Mouse (Mus musculus) lung, embryonic 14.5 days (tissue): ENCODE data around the gene Xirp2. TPM values are rescaled to one million over a fixed set of nuclear protein-coding genes. Genes with fewer than 3 reads are reported as not detected.

Experiments used
- ATAC-seq: fragments of 200-750 bp; cut with Nextera tagmentation; 2 replicates; pipeline ENCODE4 v1.8.0; 2017; ENCODE audit warnings: mild to moderate bottlenecking, moderate TSS enrichment, moderate library complexity; ENCODE audit not compliant: insufficient read depth
- DNase-seq: peaks from one replicate; pipeline ENCODE4 v3.0.0-alpha.2; 2015
- H3K27ac ChIP-seq: fragments of 300-500 bp; sonication (generic); 2 replicates; pipeline ENCODE4 v1.5.1; 2014; ENCODE audit warnings: low read depth, mild to moderate bottlenecking, moderate library complexity
- H3K27me3 ChIP-seq: fragments of 300-500 bp; sonication (generic); 2 replicates; pipeline ENCODE4 v1.6.1; 2014; ENCODE audit warnings: low read length, control low read depth; ENCODE audit not compliant: insufficient read depth
- H3K36me3 ChIP-seq: fragments of 300-500 bp; sonication (generic); 2 replicates; pipeline ENCODE4 v1.6.1; 2014; ENCODE audit warnings: control low read depth; ENCODE audit not compliant: insufficient read depth
- H3K4me1 ChIP-seq: fragments of 300-500 bp; sonication (generic); 2 replicates; pipeline ENCODE4 v1.6.1; 2014; ENCODE audit warnings: antibody characterized with exemption, control low read depth; ENCODE audit not compliant: insufficient read depth
- H3K4me2 ChIP-seq: fragments of 300-500 bp; sonication (generic); 2 replicates; pipeline ENCODE4 v1.6.1; 2014; ENCODE audit warnings: mild to moderate bottlenecking
- H3K4me3 ChIP-seq: fragments of 300-500 bp; sonication (generic); 2 replicates; pipeline ENCODE4 v1.5.1; 2014; ENCODE audit warnings: low read depth, low read length
- H3K9ac ChIP-seq: fragments of 300-500 bp; sonication (generic); 2 replicates; pipeline ENCODE4 v1.6.1; 2014
- H3K9me3 ChIP-seq: fragments of 300-500 bp; sonication (generic); 2 replicates; pipeline ENCODE4 v1.6.1; 2016; ENCODE audit warnings: low read depth, low read length, control low read depth
- CTCF ChIP-seq: IDR thresholded peaks from 2 replicates; pipeline ENCODE4 v1.5.1; 2016; ENCODE audit warnings: antibody characterized with exemption, low read depth
- WGBS: fragments of 180-500 bp; shearing (Covaris S2); extraction: QIAGEN DNeasy Blood & Tissue Kit; methylation state at CpG from one replicate; pipeline ENCODE4 v1.1.7; 2014; 5-methylcytosine and 5-hydroxymethylcytosine counted together
- polyA plus RNA-seq: library from polyadenylated mRNA; unstranded; fragments of >200 nt; fragmentation: Nextera tagmentation; extraction: Ambion mirVana; gene quantifications from 2 replicates; pipeline ENCODE4 v1.2.1, GENCODE M21; 2014

Gene Xirp2
- polyA plus RNA-seq, 1 experiment from 2014 or later, result not detected

DNA sequence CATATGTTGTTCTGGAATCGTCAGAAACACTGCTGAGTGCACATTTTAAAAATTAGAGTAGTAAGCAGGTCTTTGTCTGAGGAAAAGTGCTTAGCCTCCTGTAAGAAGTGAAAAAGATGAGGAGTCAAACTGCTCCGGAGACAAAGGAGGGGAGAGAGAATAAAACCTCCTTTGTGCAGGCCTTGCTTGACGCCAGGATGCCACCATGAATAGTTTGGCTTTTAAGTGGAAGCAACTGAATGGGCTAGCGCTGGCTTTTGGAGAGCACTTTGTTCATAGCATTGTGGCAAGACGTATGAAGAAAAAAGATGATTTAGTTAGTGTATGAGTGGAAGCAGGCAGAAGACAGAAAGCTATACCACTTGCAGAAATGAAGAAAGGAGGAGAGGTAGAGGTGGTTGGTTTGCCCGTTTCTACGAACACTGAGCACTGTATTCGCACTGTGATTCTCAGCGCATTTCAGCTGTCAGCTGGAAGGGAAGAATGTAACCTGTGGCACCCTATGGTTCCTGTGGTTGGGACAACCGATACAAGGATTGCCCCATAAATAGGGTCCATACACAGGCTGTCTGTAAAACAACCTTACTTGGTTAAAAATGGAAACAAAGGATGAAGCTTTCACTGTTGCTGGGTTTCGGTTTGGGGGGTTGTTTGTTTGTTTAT lies 42.8 kb downstream of the Xirp2 start:
- no peak for TF ChIP-seq CTCF
- no peaks in the 10 kb centered on the region for H3K9me3 ChIP-seq
- no peaks in the 10 kb centered on the region for H3K4me1 ChIP-seq
- H3K9ac ChIP-seq, result no peak overlapping the region
- no peak for DNase-seq
- no peak overlapping the region for H3K4me2 ChIP-seq
- no peak overlapping the region for H3K4me3 ChIP-seq
- no peak overlapping the region for H3K27ac ChIP-seq
- 73% methylated on average over 11 of the region's 11 CpGs for WGBS
- no peaks in the 10 kb centered on the region for H3K27me3 ChIP-seq
- no peaks in the 10 kb centered on the region for H3K36me3 ChIP-seq
- ATAC-seq, result no peak

DNA sequence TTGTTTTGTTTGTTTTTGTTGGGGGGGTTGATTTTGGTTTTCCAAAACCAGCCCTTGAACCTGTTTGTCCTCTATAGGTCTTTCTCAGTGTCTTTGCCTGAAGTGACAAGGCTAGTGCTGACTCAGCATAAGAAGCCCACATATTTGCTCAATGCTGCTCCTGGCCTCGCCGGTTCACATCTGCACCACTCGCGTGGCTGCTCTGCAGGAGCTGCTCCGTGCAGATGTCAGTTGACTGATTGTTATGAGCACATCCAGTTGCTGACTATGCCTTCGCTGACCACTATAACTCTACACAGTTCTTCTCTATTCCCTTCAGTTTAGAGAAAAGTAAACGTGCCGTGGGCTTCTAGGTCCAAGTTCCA lies 43.3 kb downstream of the Xirp2 start:
- Histone ChIP-seq H3K9ac (no peak overlapping the region), H3K27me3 (no peaks in the 10 kb centered on the region), H3K4me1 (no peaks in the 10 kb centered on the region), H3K36me3 (no peaks in the 10 kb centered on the region), H3K27ac (no peak overlapping the region), H3K4me3 (no peak overlapping the region), H3K9me3 (no peaks in the 10 kb centered on the region), H3K4me2 (no peak overlapping the region)
- TF ChIP-seq CTCF, result no peak
- no peak for ATAC-seq
- WGBS, result 50% methylated on average over 8 of the region's 8 CpGs
- no peak for DNase-seq

DNA sequence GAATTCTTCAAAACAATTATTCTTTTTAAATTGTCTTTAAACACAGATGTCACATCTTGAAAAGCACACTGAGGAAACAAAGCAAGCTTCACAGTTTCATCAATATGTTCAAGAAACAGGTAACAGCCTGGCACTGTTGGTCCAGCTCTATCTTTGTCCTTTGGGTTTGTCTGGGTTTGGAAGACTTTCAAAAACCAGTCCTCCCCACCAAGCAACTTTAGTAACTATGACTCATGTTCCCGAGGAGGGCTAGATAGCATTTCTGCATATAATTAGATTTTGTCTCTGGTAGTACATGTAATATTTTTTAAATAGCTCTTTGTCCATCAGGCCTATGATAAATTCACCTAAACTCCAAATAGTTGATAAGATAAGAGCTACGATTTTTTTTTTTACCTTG lies 59.7 kb downstream of the Xirp2 start:
- no peak for TF ChIP-seq CTCF
- no peak overlapping the region for H3K4me3 ChIP-seq
- H3K9me3 ChIP-seq, result no peaks in the 10 kb centered on the region
- H3K4me2 ChIP-seq, result no peak overlapping the region
- no peaks in the 10 kb centered on the region for H3K4me1 ChIP-seq
- no peak for ATAC-seq
- H3K9ac ChIP-seq, result no peak overlapping the region
- H3K27me3 ChIP-seq, result no peaks in the 10 kb centered on the region
- WGBS, result 49% methylated on average over 2 of the region's 2 CpGs
- no peaks in the 10 kb centered on the region for H3K36me3 ChIP-seq
- H3K27ac ChIP-seq, result no peak overlapping the region
- DNase-seq, result no peak

DNA sequence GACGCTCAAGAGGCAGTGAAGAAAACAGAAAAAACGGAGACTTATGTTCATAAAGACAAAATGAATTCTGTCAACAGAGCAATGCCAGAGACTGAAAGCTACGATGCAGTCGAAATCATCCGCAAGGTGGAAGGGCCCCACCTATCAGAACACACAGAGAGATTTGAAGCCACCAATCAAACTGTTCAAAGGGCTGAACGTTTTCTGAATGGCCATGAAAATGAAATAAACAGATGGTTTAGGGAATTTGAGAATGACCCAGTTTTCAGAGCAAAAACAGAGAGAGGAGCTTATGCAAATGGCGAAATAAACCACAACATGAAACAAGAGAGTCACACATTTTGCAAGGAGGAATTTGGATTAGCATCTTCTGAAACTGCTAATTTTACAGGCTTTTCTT lies 70.6 kb downstream of the Xirp2 start:
- WGBS, result 86% methylated on average over 7 of the region's 7 CpGs
- TF ChIP-seq CTCF, result no peak
- H3K9me3 ChIP-seq, result no peaks in the 10 kb centered on the region
- no peaks in the 10 kb centered on the region for H3K4me1 ChIP-seq
- no peak overlapping the region for H3K4me2 ChIP-seq
- ATAC-seq, result no peak
- H3K27me3 ChIP-seq, result no peaks in the 10 kb centered on the region
- no peak overlapping the region for H3K4me3 ChIP-seq
- no peaks in the 10 kb centered on the region for H3K36me3 ChIP-seq
- no peak for DNase-seq
- H3K27ac ChIP-seq, result no peak overlapping the region
- no peak overlapping the region for H3K9ac ChIP-seq

DNA sequence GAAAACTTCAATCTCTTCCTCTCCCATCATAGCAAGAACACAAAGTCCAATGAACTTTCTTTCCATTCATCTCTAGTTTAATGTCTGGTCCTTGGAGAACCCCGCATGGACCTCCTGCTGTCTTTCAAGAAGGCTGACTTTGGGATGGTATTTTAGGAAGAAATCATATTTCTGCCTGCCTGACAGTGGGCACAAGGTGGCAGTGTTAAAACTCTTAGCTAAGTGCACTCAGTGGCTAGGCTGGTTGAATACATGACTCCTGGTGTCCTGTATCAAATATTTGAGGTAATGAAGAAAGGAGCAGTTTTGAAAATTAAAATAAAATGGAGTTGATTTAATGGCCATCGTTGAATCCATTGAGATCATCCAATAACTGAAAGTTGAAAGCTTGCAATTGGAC lies 89.5 kb downstream of the Xirp2 start:
- Histone ChIP-seq H3K9me3 (no peaks in the 10 kb centered on the region), H3K9ac (no peak overlapping the region), H3K4me1 (no peaks in the 10 kb centered on the region), H3K4me2 (no peak overlapping the region), H3K36me3 (no peaks in the 10 kb centered on the region), H3K27ac (no peak overlapping the region), H3K27me3 (no peaks in the 10 kb centered on the region), H3K4me3 (no peak overlapping the region)
- DNase-seq (no peak), ATAC-seq (no peak)
- WGBS, result 89% methylated on average over 2 of the region's 2 CpGs
- TF ChIP-seq CTCF, result peak; percentile 15; the same call in 1 of the 2 replicates

DNA sequence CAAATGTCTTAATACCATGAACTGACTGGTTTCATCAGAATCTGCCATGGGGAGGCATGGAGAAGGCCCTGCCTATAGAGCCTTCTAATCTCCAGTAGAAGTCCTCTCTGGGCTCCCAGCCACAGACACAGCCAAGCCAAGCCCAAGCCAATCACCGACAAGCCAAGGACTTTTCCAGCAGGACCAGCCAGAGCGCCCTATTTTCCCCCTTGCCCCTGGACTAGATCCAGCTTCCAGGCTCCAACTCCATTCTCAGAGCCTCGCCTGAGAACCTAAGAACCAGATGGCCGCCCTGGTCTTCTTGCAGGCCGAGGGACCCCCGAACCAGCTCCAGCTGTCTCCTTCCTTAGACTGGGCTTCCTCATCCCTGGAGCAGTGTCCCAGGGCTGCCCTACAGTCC lies 93.6 kb downstream of the Xirp2 start:
- no peak overlapping the region for H3K4me3 ChIP-seq
- no peak for DNase-seq
- no peaks in the 10 kb centered on the region for H3K36me3 ChIP-seq
- H3K9ac ChIP-seq, result no peak overlapping the region
- no peak overlapping the region for H3K4me2 ChIP-seq
- H3K9me3 ChIP-seq, result no peaks in the 10 kb centered on the region
- H3K27ac ChIP-seq, result no peak overlapping the region
- no peak for TF ChIP-seq CTCF
- H3K4me1 ChIP-seq, result no peaks in the 10 kb centered on the region
- 73% methylated on average over 6 of the region's 6 CpGs for WGBS
- no peak for ATAC-seq
- H3K27me3 ChIP-seq, result no peaks in the 10 kb centered on the region

DNA sequence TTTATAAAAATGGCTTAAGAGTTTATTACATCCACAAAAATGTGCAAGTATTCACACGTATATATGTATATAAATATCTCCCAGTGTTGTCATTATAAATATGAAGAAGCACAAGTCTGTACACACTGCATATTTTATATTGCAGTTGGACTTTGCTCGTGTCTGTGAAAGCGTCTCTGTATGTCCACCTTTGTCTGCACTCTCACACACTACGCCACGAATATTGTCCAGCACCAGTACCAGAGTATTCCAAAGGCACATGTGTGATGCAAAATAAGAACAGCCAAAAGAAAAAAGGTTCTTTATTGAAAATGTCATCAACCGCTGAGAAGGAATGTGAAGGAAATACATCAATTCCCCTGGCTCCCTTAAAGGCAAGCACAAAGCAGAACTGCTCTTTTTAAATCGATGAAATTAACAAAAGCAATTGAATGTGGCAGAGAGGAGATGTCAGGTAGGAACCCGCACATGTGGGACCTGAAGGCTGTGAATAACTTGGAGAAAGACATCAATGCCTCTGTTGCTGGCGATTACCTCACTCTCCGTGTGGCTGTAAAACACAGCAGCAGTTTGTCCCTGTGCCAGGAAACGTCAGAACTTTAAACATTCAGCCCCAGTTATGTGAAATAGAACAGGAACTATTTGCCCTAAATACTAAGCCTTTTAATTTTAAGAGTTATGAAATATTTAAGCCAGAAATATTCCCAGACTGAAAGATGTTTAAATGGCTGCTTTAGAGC lies 96.3 kb downstream of the Xirp2 start:
- no peaks in the 10 kb centered on the region for H3K9me3 ChIP-seq
- no peaks in the 10 kb centered on the region for H3K36me3 ChIP-seq
- H3K4me3 ChIP-seq, result no peak overlapping the region
- no peaks in the 10 kb centered on the region for H3K4me1 ChIP-seq
- no peak overlapping the region for H3K9ac ChIP-seq
- TF ChIP-seq CTCF, result no peak
- WGBS, result 59% methylated on average over 11 of the region's 11 CpGs
- peak; percentile 66 for DNase-seq
- no peak overlapping the region for H3K4me2 ChIP-seq
- H3K27me3 ChIP-seq, result no peaks in the 10 kb centered on the region
- ATAC-seq, result no peak
- H3K27ac ChIP-seq, result no peak overlapping the region
